Mouse (Mus musculus): ENCODE measurements around the gene Slc41a2. TPM values are rescaled to one million over a fixed set of nuclear protein-coding genes. Genes with fewer than 3 reads are reported as not detected.

The Slc41a2 gene
- polyA plus RNA-seq, 1 experiment from 2014 or later: 12.4 TPM

GRCm38 (mm10) chr10:83294746-83295145 is 42.9 kb downstream of the Slc41a2 start:
- H3K4me1 ChIP-seq (replicated peaks): no peaks in the 10 kb centered on the region
- WGBS: 37% methylated on average over 9 of the region's 9 CpGs
- ATAC-seq (ENCODE audit: low FRiP score, low read depth): no peak

GRCm38 (mm10) chr10:83293352-83293751 is 44.3 kb downstream of the Slc41a2 start:
- Histone ChIP-seq H3K27ac (replicated peaks) (no peak overlapping the region), H3K9me3 (no peaks in the 10 kb centered on the region), H3K9ac (no peak overlapping the region), H3K4me3 (no peak overlapping the region), H3K36me3 (peaks cover 2% of the 10 kb centered on the region; the same call in 1 of the 2 replicates), H3K27me3 (no peaks in the 10 kb centered on the region), H3K4me1 (replicated peaks) (no peaks in the 10 kb centered on the region), H3K4me2 (no peak overlapping the region)
- WGBS: 83% methylated on average over 9 of the region's 9 CpGs
- no peak for ATAC-seq (ENCODE audit: low FRiP score, low read depth)

More at GRCm38 (mm10) chr10:83294746-83295145, 42.9 kb downstream of the Slc41a2 start:
- Histone ChIP-seq H3K36me3 (peaks cover 2% of the 10 kb centered on the region; the same call in 1 of the 2 replicates), H3K9ac (no peak overlapping the region), H3K27me3 (no peaks in the 10 kb centered on the region), H3K4me3 (no peak overlapping the region), H3K9me3 (no peaks in the 10 kb centered on the region), H3K27ac (replicated peaks) (no peak overlapping the region), H3K4me2 (no peak overlapping the region)

- Histone ChIP-seq H3K27ac (replicated peaks) (no peak overlapping the region), H3K4me2 (no peak overlapping the region), H3K4me3 (no peak overlapping the region), H3K36me3 (peaks cover 2% of the 10 kb centered on the region; the same call in 1 of the 2 replicates), H3K9ac (no peak overlapping the region), H3K9me3 (no peaks in the 10 kb centered on the region), H3K4me1 (replicated peaks) (no peaks in the 10 kb centered on the region), H3K27me3 (no peaks in the 10 kb centered on the region)
- ATAC-seq (ENCODE audit: low FRiP score, low read depth): no peak
- WGBS: 95% methylated on average over 11 of the region's 11 CpGs
Observed at GRCm38 (mm10) chr10:83291731-83292130, 46.0 kb downstream of the Slc41a2 start.

GRCm38 (mm10) chr10:83287828-83288227 is 49.9 kb downstream of the Slc41a2 start:
- H3K36me3 ChIP-seq: peaks cover 2% of the 10 kb centered on the region; the same call in 1 of the 2 replicates
- H3K4me1 ChIP-seq (replicated peaks): no peaks in the 10 kb centered on the region
- no peaks in the 10 kb centered on the region for H3K9me3 ChIP-seq
- no peak overlapping the region for H3K9ac ChIP-seq
- H3K4me2 ChIP-seq: no peak overlapping the region
- WGBS: 73% methylated on average over 6 of the region's 6 CpGs
- ATAC-seq (ENCODE audit: low FRiP score, low read depth): no peak
- H3K4me3 ChIP-seq: no peak overlapping the region
- H3K27me3 ChIP-seq: no peaks in the 10 kb centered on the region
- no peak overlapping the region for H3K27ac ChIP-seq (replicated peaks)

- no peaks in the 10 kb centered on the region for H3K27me3 ChIP-seq
- WGBS: 60% methylated on average over 7 of the region's 7 CpGs
- H3K36me3 ChIP-seq: peaks cover 2% of the 10 kb centered on the region
- ATAC-seq (ENCODE audit: low FRiP score, low read depth): no peak
- H3K9ac ChIP-seq: no peak overlapping the region
- no peak overlapping the region for H3K4me3 ChIP-seq
- no peaks in the 10 kb centered on the region for H3K4me1 ChIP-seq (replicated peaks)
- H3K4me2 ChIP-seq: peak overlapping the region; percentile 3; the same call in 1 of the 2 replicates
- no peaks in the 10 kb centered on the region for H3K9me3 ChIP-seq
- 0 out of 2 replicates have a peak overlapping the region, but pooled peaks have one; percentile 6 for H3K27ac ChIP-seq (replicated peaks)
Observed at GRCm38 (mm10) chr10:83286399-83286798, 51.3 kb downstream of the Slc41a2 start.

- no peaks in the 10 kb centered on the region for H3K4me1 ChIP-seq (replicated peaks)
- no peak overlapping the region for H3K9ac ChIP-seq
- H3K27me3 ChIP-seq: no peaks in the 10 kb centered on the region
- no peak for ATAC-seq (ENCODE audit: low FRiP score, low read depth)
- 0 out of 2 replicates have a peak overlapping the region, but pooled peaks have one; percentile 6 for H3K27ac ChIP-seq (replicated peaks)
- no peaks in the 10 kb centered on the region; the same call in 1 of the 2 replicates for H3K36me3 ChIP-seq
- H3K4me3 ChIP-seq: no peak overlapping the region
- H3K9me3 ChIP-seq: no peaks in the 10 kb centered on the region
- 47% methylated on average over 7 of the region's 7 CpGs for WGBS
- peak overlapping the region; percentile 3; the same call in 1 of the 2 replicates for H3K4me2 ChIP-seq
Observed at GRCm38 (mm10) chr10:83285724-83286256, 51.9 kb downstream of the Slc41a2 start.

- no peak overlapping the region for H3K4me3 ChIP-seq
- no peaks in the 10 kb centered on the region; the same call in 1 of the 2 replicates for H3K36me3 ChIP-seq
- ATAC-seq (ENCODE audit: low FRiP score, low read depth): no peak
- H3K4me1 ChIP-seq (replicated peaks): no peaks in the 10 kb centered on the region
- WGBS: 93% methylated on average over 4 of the region's 4 CpGs
- no peaks in the 10 kb centered on the region for H3K9me3 ChIP-seq
- no peak overlapping the region for H3K27ac ChIP-seq (replicated peaks)
- H3K27me3 ChIP-seq: no peaks in the 10 kb centered on the region
- no peak overlapping the region for H3K9ac ChIP-seq
- no peak overlapping the region for H3K4me2 ChIP-seq
Observed at GRCm38 (mm10) chr10:83284916-83285315, 52.8 kb downstream of the Slc41a2 start.

- 0 out of 2 replicates have a peak overlapping the region, but pooled peaks have one; percentile 12 for H3K4me2 ChIP-seq
- H3K27me3 ChIP-seq: no peaks in the 10 kb centered on the region
- H3K27ac ChIP-seq (replicated peaks): no peak overlapping the region
- no peak overlapping the region for H3K9ac ChIP-seq
- no peak overlapping the region for H3K4me3 ChIP-seq
- ATAC-seq (ENCODE audit: low FRiP score, low read depth): peak; percentile 83
- peaks cover 9% of the 10 kb centered on the region for H3K4me1 ChIP-seq (replicated peaks)
- 33% methylated on average over 13 of the region's 13 CpGs for WGBS
- no peaks in the 10 kb centered on the region for H3K9me3 ChIP-seq
- no peaks in the 10 kb centered on the region for H3K36me3 ChIP-seq
Observed at GRCm38 (mm10) chr10:83266731-83267130, 71.0 kb downstream of the Slc41a2 start.

GRCm38 (mm10) chr10:83266241-83266640 is 71.4 kb downstream of the Slc41a2 start:
- Histone ChIP-seq H3K9ac (no peak overlapping the region), H3K27me3 (no peaks in the 10 kb centered on the region), H3K9me3 (no peaks in the 10 kb centered on the region), H3K4me2 (0 out of 2 replicates have a peak overlapping the region, but pooled peaks have one; percentile 12), H3K4me3 (no peak overlapping the region), H3K27ac (replicated peaks) (no peak overlapping the region), H3K36me3 (no peaks in the 10 kb centered on the region), H3K4me1 (replicated peaks) (peaks cover 9% of the 10 kb centered on the region)
- no peak for ATAC-seq (ENCODE audit: low FRiP score, low read depth)
- 82% methylated on average over 5 of the region's 5 CpGs for WGBS

- H3K9ac ChIP-seq: no peak overlapping the region
- H3K36me3 ChIP-seq: no peaks in the 10 kb centered on the region
- ATAC-seq (ENCODE audit: low FRiP score, low read depth): no peak
- H3K4me2 ChIP-seq: no peak overlapping the region
- no peak overlapping the region for H3K27ac ChIP-seq (replicated peaks)
- no peaks in the 10 kb centered on the region for H3K27me3 ChIP-seq
- peaks cover 9% of the 10 kb centered on the region for H3K4me1 ChIP-seq (replicated peaks)
- H3K4me3 ChIP-seq: no peak overlapping the region
- no peaks in the 10 kb centered on the region for H3K9me3 ChIP-seq
- 66% methylated on average over 8 of the region's 8 CpGs for WGBS
Observed at GRCm38 (mm10) chr10:83264680-83265079, 73.0 kb downstream of the Slc41a2 start.

- Histone ChIP-seq H3K9ac (no peak overlapping the region), H3K4me1 (replicated peaks) (peaks cover 12% of the 10 kb centered on the region), H3K4me3 (no peak overlapping the region), H3K27me3 (no peaks in the 10 kb centered on the region), H3K27ac (replicated peaks) (no peak overlapping the region), H3K36me3 (no peaks in the 10 kb centered on the region), H3K9me3 (no peaks in the 10 kb centered on the region), H3K4me2 (no peak overlapping the region)
- WGBS: 49% methylated on average over 2 of the region's 2 CpGs
- ATAC-seq (ENCODE audit: low FRiP score, low read depth): no peak
Observed at GRCm38 (mm10) chr10:83264056-83264455, 73.6 kb downstream of the Slc41a2 start.

- 41% methylated on average over 4 of the region's 4 CpGs for WGBS
- H3K27me3 ChIP-seq: no peaks in the 10 kb centered on the region
- ATAC-seq (ENCODE audit: low FRiP score, low read depth): no peak
Observed at GRCm38 (mm10) chr10:83261264-83261663, 76.4 kb downstream of the Slc41a2 start.

More at GRCm38 (mm10) chr10:83261264-83261663, 76.4 kb downstream of the Slc41a2 start:
- H3K36me3 ChIP-seq: no peaks in the 10 kb centered on the region
- H3K9ac ChIP-seq: no peak overlapping the region
- no peak overlapping the region for H3K4me3 ChIP-seq
- H3K27ac ChIP-seq (replicated peaks): no peak overlapping the region
- H3K4me2 ChIP-seq: no peak overlapping the region
- H3K9me3 ChIP-seq: no peaks in the 10 kb centered on the region
- H3K4me1 ChIP-seq (replicated peaks): peaks cover 7% of the 10 kb centered on the region

All from hindbrain, embryonic 15.5 days (tissue).